Mouse (Mus musculus) embryonic facial prominence, embryonic 14.5 days (tissue): ENCODE data around the gene Hs3st3a1. TPM values are rescaled to one million over a fixed set of nuclear protein-coding genes. Genes with fewer than 3 reads are reported as not detected.
A peak's percentile ranks its signal among the peaks of the same experiment; 100 is the strongest.

Experiments used
- ATAC-seq: fragments of 200-750 bp; cut with Nextera tagmentation; 2 replicates; pipeline ENCODE4 v1.8.0; 2017; ENCODE audit warnings: low read depth, moderate number of reproducible peaks, moderate TSS enrichment
- DNase-seq: peaks from one replicate; pipeline ENCODE4 v3.0.0-alpha.2; 2015; ENCODE audit warnings: low spot score
- H3K27ac ChIP-seq: fragments of 300-500 bp; sonication (generic); replicated peaks from 2 replicates; pipeline ENCODE4 v1.5.1; 2014; ENCODE audit warnings: low read depth, mild to moderate bottlenecking, low read length, moderate library complexity
- H3K27me3 ChIP-seq: fragments of 300-500 bp; sonication (generic); replicated peaks from 2 replicates; pipeline ENCODE4 v1.6.1; 2014; ENCODE audit warnings: low read length; ENCODE audit not compliant: control insufficient read depth, insufficient read depth
- H3K36me3 ChIP-seq: fragments of 300-500 bp; sonication (generic); 2 replicates; pipeline ENCODE4 v1.6.1; 2014; ENCODE audit warnings: low read length, mixed read lengths; ENCODE audit not compliant: control insufficient read depth, insufficient read depth
- H3K4me1 ChIP-seq: fragments of 300-500 bp; sonication (generic); 2 replicates; pipeline ENCODE4 v1.6.1; 2014; ENCODE audit warnings: antibody characterized with exemption, low read length; ENCODE audit not compliant: control insufficient read depth, insufficient read depth
- H3K4me2 ChIP-seq: fragments of 300-500 bp; sonication (generic); 2 replicates; pipeline ENCODE4 v1.6.1; 2014; ENCODE audit warnings: low read depth, mild to moderate bottlenecking, low read length, moderate library complexity, mixed read lengths
- H3K4me3 ChIP-seq: fragments of 300-500 bp; sonication (generic); 2 replicates; pipeline ENCODE4 v1.5.1; 2014; ENCODE audit warnings: low read depth, mild to moderate bottlenecking, low read length
- H3K9ac ChIP-seq: fragments of 300-500 bp; sonication (generic); 2 replicates; pipeline ENCODE4 v1.6.1; 2014; ENCODE audit warnings: low read depth, mild to moderate bottlenecking, low read length, moderate library complexity, mixed read lengths
- H3K9me3 ChIP-seq: fragments of 300-500 bp; sonication (generic); 2 replicates; pipeline ENCODE4 v1.6.1; 2016; ENCODE audit warnings: low read length; ENCODE audit not compliant: control insufficient read depth
- WGBS: fragments of 180-500 bp; shearing (Covaris S2); extraction: QIAGEN DNeasy Blood & Tissue Kit; methylation state at CpG from one replicate; pipeline ENCODE4 v1.1.7; 2014; 5-methylcytosine and 5-hydroxymethylcytosine counted together
- polyA plus RNA-seq: library from polyadenylated mRNA; unstranded; fragments of >200 nt; fragmentation: Nextera tagmentation; extraction: Ambion mirVana; gene quantifications from 2 replicates; pipeline ENCODE4 v1.2.1, GENCODE M21; 2014

The Hs3st3a1 gene
- polyA plus RNA-seq, 1 experiment from 2014 or later, result 2.5 TPM

DNA sequence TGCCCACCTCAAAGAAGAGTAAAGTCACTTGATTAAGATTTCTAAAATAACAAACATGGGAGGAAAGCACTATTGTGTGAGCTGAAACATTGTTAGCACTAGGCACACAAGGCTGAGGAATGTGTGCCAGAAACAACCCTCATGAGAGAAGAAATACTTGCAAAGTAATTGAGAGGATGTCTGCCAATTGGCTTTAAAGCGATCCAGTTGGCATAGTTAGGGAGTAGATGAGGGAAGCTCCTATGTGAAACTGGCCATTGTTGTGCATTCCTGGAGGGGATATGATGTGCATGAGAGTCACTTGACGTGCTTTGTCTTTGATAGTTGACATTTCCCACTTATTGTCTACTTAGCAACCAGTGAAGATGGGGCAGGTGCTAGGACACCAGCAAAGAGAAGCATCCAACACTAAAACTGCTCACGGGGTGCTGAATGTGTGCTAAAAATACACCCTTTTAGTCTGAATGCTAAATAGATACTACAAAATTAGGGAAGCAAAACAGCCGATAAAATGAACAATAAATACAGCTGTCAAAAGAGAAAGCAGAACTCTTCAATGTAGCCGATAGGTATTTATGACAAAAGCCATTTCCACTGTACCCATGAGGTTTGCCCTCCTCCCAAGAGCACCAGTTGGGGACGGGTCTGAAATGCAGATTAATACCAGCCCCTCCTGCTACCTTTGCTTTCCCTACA lies 83.2 kb downstream of the Hs3st3a1 start:
- H3K4me3 ChIP-seq, result no peak overlapping the region
- no peaks in the 10 kb centered on the region for H3K36me3 ChIP-seq
- 66% methylated on average over 6 of the region's 6 CpGs for WGBS
- H3K9ac ChIP-seq, result no peak overlapping the region
- no peaks in the 10 kb centered on the region for H3K4me1 ChIP-seq
- ATAC-seq, result no peak
- H3K9me3 ChIP-seq, result no peaks in the 10 kb centered on the region
- peaks cover 25% of the 10 kb centered on the region for H3K27me3 ChIP-seq
- DNase-seq, result peak; percentile 49
- H3K4me2 ChIP-seq, result no peak overlapping the region
- H3K27ac ChIP-seq, result no peak overlapping the region

DNA sequence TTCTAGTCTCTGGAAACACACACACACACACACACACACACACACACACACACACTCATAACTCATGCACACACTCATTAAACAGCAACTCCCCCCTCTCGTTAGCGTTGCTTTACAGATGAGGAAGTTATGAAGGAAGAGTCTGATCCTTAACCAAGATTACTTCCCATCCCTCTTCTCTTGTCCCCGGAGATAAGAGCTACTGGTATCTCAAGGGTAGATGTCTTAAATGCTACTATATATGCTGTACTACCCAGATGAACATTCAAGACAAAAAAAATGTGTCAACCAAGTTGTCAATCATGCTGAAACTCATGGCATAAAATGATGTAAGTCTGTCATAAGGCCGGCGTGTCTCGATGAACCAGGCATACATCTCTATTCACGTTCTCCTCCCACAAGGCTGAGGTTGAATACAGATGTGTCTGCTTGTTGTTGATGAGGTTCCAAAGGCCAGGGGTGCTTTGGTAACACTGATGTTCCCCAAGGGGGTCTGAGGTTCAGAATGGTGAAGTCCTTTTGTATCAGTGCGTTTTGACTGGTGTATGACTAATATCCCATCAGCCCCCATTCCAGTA lies 89.0 kb downstream of the Hs3st3a1 start:
- no peak for DNase-seq
- 92% methylated on average over 8 of the region's 8 CpGs for WGBS
- ATAC-seq, result no peak
- Histone ChIP-seq H3K4me1 (no peaks in the 10 kb centered on the region), H3K9me3 (no peaks in the 10 kb centered on the region), H3K4me3 (no peak overlapping the region), H3K4me2 (no peak overlapping the region), H3K9ac (no peak overlapping the region), H3K27ac (no peak overlapping the region), H3K27me3 (peaks cover 19% of the 10 kb centered on the region), H3K36me3 (no peaks in the 10 kb centered on the region)

- no peak for DNase-seq
- Histone ChIP-seq H3K4me2 (no peak overlapping the region), H3K9ac (no peak overlapping the region), H3K4me3 (no peak overlapping the region), H3K27me3 (no peaks in the 10 kb centered on the region), H3K4me1 (no peaks in the 10 kb centered on the region), H3K9me3 (no peaks in the 10 kb centered on the region), H3K27ac (no peak overlapping the region), H3K36me3 (no peaks in the 10 kb centered on the region)
- no peak for ATAC-seq
- 94% methylated on average over 3 of the region's 3 CpGs for WGBS
Observed at GRCm38 (mm10) chr11:64537230-64537629, 102.1 kb downstream of the Hs3st3a1 start.

GRCm38 (mm10) chr11:64541866-64542265 lies 106.7 kb downstream of the Hs3st3a1 start:
- Histone ChIP-seq H3K27me3 (no peaks in the 10 kb centered on the region; the same call in 1 of the 2 replicates), H3K36me3 (no peaks in the 10 kb centered on the region), H3K27ac (no peak overlapping the region), H3K9me3 (no peaks in the 10 kb centered on the region), H3K4me2 (no peak overlapping the region), H3K9ac (no peak overlapping the region), H3K4me3 (no peak overlapping the region), H3K4me1 (peaks cover 15% of the 10 kb centered on the region)
- no peak for DNase-seq
- no peak for ATAC-seq
- WGBS, result 94% methylated on average over 9 of the region's 9 CpGs

- H3K4me2 ChIP-seq, result no peak overlapping the region
- no peak overlapping the region for H3K9ac ChIP-seq
Observed at GRCm38 (mm10) chr11:64542335-64542734, 107.2 kb downstream of the Hs3st3a1 start.

GRCm38 (mm10) chr11:64543181-64543641 lies 108.1 kb downstream of the Hs3st3a1 start:
- DNase-seq, result no peak
- no peak for ATAC-seq
- no peak overlapping the region for H3K4me3 ChIP-seq
- no peaks in the 10 kb centered on the region; the same call in 1 of the 2 replicates for H3K27me3 ChIP-seq
- H3K4me1 ChIP-seq, result peaks cover 15% of the 10 kb centered on the region
- H3K27ac ChIP-seq, result no peak overlapping the region
- no peaks in the 10 kb centered on the region for H3K36me3 ChIP-seq
- H3K9ac ChIP-seq, result no peak overlapping the region
- no peaks in the 10 kb centered on the region for H3K9me3 ChIP-seq
- WGBS, result 47% methylated on average over 9 of the region's 9 CpGs
- no peak overlapping the region for H3K4me2 ChIP-seq

More at GRCm38 (mm10) chr11:64542335-64542734, 107.2 kb downstream of the Hs3st3a1 start:
- Histone ChIP-seq H3K36me3 (no peaks in the 10 kb centered on the region), H3K27ac (no peak overlapping the region), H3K4me1 (peaks cover 15% of the 10 kb centered on the region), H3K4me3 (no peak overlapping the region), H3K9me3 (no peaks in the 10 kb centered on the region), H3K27me3 (no peaks in the 10 kb centered on the region; the same call in 1 of the 2 replicates)
- DNase-seq, result no peak
- no peak for ATAC-seq
- WGBS, result 55% methylated on average over 6 of the region's 6 CpGs

DNA sequence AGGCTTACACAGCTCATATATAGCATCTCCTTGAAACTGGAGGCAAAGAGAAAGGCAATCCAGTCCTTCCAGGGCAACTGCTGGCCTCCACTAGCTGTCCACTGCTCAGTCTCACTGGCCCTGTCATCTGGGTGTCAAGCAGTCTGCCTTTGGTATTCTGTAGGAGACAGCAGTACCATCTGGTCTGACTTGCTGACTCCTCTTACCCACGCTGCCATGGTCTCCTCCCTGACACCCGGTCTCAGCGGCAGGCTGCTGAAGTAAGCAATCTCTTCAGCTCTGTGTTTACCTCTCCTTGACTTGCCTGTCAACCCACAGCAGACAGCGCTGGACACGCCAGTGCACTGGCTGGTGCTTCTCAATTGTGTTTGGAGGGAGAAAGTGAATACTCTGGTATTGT lies 109.1 kb downstream of the Hs3st3a1 start:
- Histone ChIP-seq H3K9me3 (no peaks in the 10 kb centered on the region), H3K36me3 (no peaks in the 10 kb centered on the region), H3K4me1 (peaks cover 18% of the 10 kb centered on the region), H3K27me3 (no peaks in the 10 kb centered on the region; the same call in 1 of the 2 replicates), H3K4me2 (no peak overlapping the region), H3K4me3 (no peak overlapping the region), H3K27ac (no peak overlapping the region), H3K9ac (no peak overlapping the region)
- ATAC-seq (no peak), DNase-seq (no peak)
- WGBS, result 57% methylated on average over 5 of the region's 5 CpGs

- no peak overlapping the region for H3K4me2 ChIP-seq
- no peak for ATAC-seq
- H3K27ac ChIP-seq, result no peak overlapping the region; the same call in 1 of the 2 replicates
- H3K4me3 ChIP-seq, result no peak overlapping the region
- peak; percentile 56 for DNase-seq
- H3K4me1 ChIP-seq, result peaks cover 13% of the 10 kb centered on the region
- H3K27me3 ChIP-seq, result no peaks in the 10 kb centered on the region; the same call in none of the 2 replicates
- H3K9me3 ChIP-seq, result no peaks in the 10 kb centered on the region
- no peak overlapping the region for H3K9ac ChIP-seq
- no peaks in the 10 kb centered on the region for H3K36me3 ChIP-seq
- WGBS, result 22% methylated on average over 7 of the region's 7 CpGs
Observed at GRCm38 (mm10) chr11:64549380-64549779, 114.2 kb downstream of the Hs3st3a1 start.
